Mouse (Mus musculus): Measurements from ENCODE around the gene AI481877. TPM values are rescaled to one million over a fixed set of nuclear protein-coding genes. Genes with fewer than 3 reads are reported as not detected.

Gene AI481877
- polyA plus RNA-seq, 1 experiment from 2014 or later: not detected

DNA sequence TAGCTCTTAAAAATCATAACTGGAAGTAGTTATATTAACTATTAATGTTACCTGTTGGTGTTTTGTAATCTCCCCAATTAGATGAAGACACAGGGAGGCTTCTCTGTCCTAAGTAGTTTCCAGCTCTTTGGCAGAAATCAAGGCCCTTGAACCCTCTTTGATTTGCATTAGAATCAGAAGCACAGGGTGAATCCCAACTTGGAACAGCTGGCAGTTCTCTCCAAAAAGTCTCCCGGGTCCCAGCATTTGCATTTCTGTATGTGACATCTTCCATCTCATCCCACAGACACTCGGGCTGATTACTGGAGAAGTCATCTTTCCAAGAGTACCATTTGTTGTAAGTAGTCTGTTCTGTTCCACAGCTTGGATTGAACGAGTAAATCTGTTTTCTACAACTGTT is 91.6 kb downstream of the AI481877 start:
- Histone ChIP-seq H3K4me2 (no peak overlapping the region), H3K4me1 (no peaks in the 10 kb centered on the region), H3K9me3 (peaks cover 4% of the 10 kb centered on the region; the same call in 1 of the 2 replicates), H3K27ac (replicated peaks) (no peak overlapping the region), H3K36me3 (0 out of 2 replicates have a peak, but pooled peaks cover 4% of the 10 kb centered on the region), H3K27me3 (replicated peaks) (no peaks in the 10 kb centered on the region), H3K9ac (no peak overlapping the region), H3K4me3 (no peak overlapping the region)
- no peak for ATAC-seq (ENCODE audit: extremely low read depth, insufficient number of reproducible peaks, low FRiP score, low TSS enrichment)
- 39% methylated on average over 3 of the region's 3 CpGs for WGBS

DNA sequence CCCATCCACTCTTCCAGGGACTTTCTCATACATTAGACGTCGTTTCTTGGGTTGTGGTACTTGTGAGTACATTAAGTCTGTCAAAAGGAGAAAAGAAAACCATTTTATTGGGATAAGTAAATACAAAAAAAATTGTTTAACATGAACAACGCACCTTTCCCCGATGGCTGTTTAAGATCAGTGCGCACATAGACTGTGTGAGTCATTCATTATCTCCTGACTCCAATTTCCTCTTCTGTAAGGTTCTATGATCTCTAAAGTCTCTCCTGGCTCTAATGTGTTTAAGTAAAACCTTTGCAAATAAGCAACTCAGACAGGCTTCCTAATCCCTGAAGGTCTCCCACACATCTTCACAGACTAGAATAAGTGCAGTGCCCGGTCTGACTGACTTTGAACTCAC is 94.9 kb downstream of the AI481877 start:
- no peak overlapping the region for H3K4me3 ChIP-seq
- no peak overlapping the region for H3K4me2 ChIP-seq
- H3K4me1 ChIP-seq: no peaks in the 10 kb centered on the region
- no peaks in the 10 kb centered on the region for H3K27me3 ChIP-seq (replicated peaks)
- no peaks in the 10 kb centered on the region for H3K9me3 ChIP-seq
- ATAC-seq (ENCODE audit: extremely low read depth, insufficient number of reproducible peaks, low FRiP score, low TSS enrichment): no peak
- H3K9ac ChIP-seq: no peak overlapping the region
- peaks cover 14% of the 10 kb centered on the region for H3K36me3 ChIP-seq
- WGBS: 76% methylated on average over 6 of the region's 6 CpGs
- H3K27ac ChIP-seq (replicated peaks): no peak overlapping the region

DNA sequence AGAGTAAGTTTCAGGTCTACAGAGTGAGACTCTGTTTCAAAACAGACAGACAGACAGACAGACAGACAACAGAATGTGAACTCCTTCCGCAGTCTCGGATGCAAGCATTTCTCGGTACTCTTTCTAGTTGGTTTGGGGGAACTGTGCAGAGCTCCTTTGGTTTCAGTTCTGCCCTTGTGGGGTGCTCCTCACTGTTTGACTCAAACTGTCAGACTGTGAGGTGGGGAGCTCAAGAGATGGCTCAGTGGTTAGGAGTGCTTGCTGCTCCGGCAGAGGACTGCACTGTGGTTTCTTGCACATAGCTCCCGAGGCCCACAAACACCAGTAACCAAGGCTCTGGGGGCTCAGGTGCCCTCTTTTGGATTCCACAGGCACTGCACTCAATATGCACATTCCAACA is 95.7 kb downstream of the AI481877 start:
- H3K9ac ChIP-seq: no peak overlapping the region
- H3K4me2 ChIP-seq: no peak overlapping the region
- H3K4me3 ChIP-seq: no peak overlapping the region
- ATAC-seq (ENCODE audit: extremely low read depth, insufficient number of reproducible peaks, low FRiP score, low TSS enrichment): no peak
- 92% methylated on average over 5 of the region's 5 CpGs for WGBS
- H3K9me3 ChIP-seq: no peaks in the 10 kb centered on the region
- H3K27me3 ChIP-seq (replicated peaks): no peaks in the 10 kb centered on the region
- no peak overlapping the region for H3K27ac ChIP-seq (replicated peaks)
- peaks cover 14% of the 10 kb centered on the region for H3K36me3 ChIP-seq
- H3K4me1 ChIP-seq: no peaks in the 10 kb centered on the region

DNA sequence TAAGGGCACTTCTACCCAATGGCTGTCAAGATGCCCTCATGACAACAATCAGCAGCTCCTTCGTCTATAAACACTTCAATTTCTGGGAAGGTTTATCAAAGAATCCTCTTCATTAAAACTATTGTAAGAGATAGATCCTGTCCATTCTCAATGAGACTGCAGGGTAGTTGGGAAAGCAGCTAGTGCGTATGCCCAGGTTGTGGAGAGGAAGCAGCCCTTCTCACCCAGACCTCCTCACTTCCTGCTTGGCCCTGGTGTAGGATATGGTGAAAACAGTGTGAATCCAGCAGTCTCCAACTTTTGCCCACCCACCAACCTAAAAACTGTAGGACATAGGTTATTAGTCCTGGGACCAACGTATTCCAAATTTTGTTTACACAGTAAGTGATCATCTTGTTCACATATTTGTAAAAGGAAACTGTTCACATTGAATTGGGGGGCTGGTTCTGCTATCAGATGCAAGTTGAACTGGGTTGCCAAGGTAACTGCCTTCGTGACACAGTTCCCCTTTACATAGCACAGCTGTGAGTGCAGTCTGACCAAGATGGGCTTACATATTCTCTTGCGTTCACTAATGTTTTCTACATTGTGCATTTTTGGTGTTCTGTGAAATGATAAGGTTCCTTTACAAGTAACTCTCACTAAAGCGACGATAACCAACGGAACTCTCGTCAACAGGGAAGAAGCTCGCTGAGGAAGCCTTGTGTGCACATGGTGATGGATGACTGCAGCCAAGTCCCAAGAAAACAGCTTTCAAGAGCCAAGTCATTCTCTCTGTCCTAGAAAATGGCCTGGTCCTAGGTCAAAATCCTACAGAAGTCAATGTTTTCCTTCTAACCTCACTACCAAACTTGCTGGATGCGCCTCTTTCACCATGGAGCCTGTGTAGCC is 98.1 kb downstream of the AI481877 start:
- no peaks in the 10 kb centered on the region for H3K27me3 ChIP-seq (replicated peaks)
- peaks cover 14% of the 10 kb centered on the region for H3K36me3 ChIP-seq
- H3K4me2 ChIP-seq: no peak overlapping the region
- H3K4me1 ChIP-seq: peaks cover 8% of the 10 kb centered on the region
- no peak overlapping the region for H3K27ac ChIP-seq (replicated peaks)
- H3K9me3 ChIP-seq: no peaks in the 10 kb centered on the region
- no peak overlapping the region for H3K9ac ChIP-seq
- H3K4me3 ChIP-seq: no peak overlapping the region
- 77% methylated on average over 11 of the region's 11 CpGs for WGBS
- no peak for ATAC-seq (ENCODE audit: extremely low read depth, insufficient number of reproducible peaks, low FRiP score, low TSS enrichment)

DNA sequence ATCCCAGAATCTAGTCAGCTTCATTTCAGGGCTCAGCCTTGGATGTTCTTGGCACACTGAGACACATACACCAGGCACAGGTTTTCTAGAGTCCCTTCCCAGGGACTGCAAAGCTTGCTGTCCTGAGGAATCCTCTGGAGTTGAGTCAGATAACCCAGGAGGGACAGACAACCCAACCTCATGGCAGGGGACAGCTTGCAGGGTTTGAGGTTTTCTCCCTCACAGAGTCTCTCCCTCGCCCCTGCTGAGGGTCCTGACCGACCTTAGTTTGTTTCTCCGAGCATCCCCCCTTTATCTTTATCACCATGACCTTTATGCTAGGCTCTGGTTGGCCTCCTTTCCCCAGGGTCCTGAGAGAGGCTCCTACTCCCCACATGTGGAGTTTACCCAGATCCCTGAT is 101.3 kb downstream of the AI481877 start:
- WGBS: 64% methylated on average over 3 of the region's 3 CpGs
- H3K9me3 ChIP-seq: no peaks in the 10 kb centered on the region
- no peaks in the 10 kb centered on the region for H3K27me3 ChIP-seq (replicated peaks)
- no peak overlapping the region for H3K27ac ChIP-seq (replicated peaks)
- H3K4me3 ChIP-seq: no peak overlapping the region
- H3K4me2 ChIP-seq: no peak overlapping the region
- H3K9ac ChIP-seq: no peak overlapping the region
- H3K4me1 ChIP-seq: peaks cover 11% of the 10 kb centered on the region
- peaks cover 10% of the 10 kb centered on the region for H3K36me3 ChIP-seq
- no peak for ATAC-seq (ENCODE audit: extremely low read depth, insufficient number of reproducible peaks, low FRiP score, low TSS enrichment)

DNA sequence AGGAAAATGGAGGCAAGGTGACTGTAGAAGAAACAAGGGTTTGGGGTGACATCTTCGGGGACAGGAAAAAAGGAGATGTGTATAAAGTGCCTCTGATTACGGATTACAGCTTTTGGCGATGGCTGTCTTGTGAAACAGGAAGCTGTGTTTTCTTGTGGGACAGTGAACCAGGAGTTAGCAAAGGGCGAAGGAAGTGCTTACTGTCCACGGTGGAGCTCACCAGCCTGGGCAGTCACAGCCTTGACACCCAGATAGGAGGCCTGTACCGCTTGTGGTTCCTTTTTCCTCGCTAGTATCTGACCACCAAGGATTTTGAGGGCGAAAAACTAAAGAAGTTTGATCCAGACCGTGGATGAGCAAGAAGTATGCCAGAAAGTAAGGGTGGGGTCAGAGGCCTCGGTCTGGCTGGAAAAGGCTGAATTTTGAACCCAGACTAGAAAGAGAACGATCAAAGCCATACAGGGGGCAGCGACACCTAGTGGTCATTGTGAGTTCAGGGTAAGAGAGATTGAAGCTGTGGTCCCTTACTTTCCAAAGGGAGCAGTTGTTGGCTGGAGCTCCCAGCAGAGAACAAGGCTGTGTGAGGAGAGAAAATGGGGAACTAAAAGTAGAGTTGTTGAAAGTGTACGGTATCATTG is 102.2 kb downstream of the AI481877 start:
- peaks cover 10% of the 10 kb centered on the region for H3K36me3 ChIP-seq
- peaks cover 11% of the 10 kb centered on the region for H3K4me1 ChIP-seq
- WGBS: 46% methylated on average over 13 of the region's 13 CpGs
- H3K4me2 ChIP-seq: no peak overlapping the region
- no peak overlapping the region for H3K27ac ChIP-seq (replicated peaks)
- no peak overlapping the region for H3K9ac ChIP-seq
- H3K4me3 ChIP-seq: 0 out of 2 replicates have a peak overlapping the region, but pooled peaks have one; percentile 13
- ATAC-seq (ENCODE audit: extremely low read depth, insufficient number of reproducible peaks, low FRiP score, low TSS enrichment): no peak
- H3K27me3 ChIP-seq (replicated peaks): no peaks in the 10 kb centered on the region
- H3K9me3 ChIP-seq: no peaks in the 10 kb centered on the region

DNA sequence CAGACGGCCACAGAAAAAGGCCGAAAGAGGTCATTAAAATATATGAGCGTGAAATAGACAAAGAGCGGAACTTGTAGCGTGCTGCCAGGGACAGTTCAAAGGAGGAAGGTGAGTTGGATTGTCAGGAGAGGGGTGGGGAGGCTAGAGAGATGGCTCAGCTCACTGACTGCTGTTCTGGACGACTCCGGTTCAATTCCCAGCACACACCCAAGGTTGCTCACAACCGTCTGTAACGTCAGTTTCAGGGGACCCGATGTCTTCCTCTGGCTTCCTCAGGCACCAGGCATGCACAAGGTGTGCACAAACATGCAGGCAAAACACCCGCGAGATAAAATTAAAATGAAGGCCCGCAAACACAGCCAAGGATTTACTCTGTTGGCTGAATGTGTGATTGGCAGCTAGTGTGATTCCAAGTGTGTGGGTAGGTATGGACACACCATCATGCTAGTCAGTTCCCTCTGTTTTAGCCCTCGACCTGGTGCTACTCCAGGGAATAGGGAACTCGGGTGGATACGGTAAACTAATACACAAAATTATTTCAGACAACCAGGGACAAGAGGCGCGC is 102.9 kb downstream of the AI481877 start:
- peaks cover 11% of the 10 kb centered on the region for H3K4me1 ChIP-seq
- peak overlapping the region; percentile 83 for H3K4me3 ChIP-seq
- no peak for ATAC-seq (ENCODE audit: extremely low read depth, insufficient number of reproducible peaks, low FRiP score, low TSS enrichment)
- peak overlapping the region; percentile 81 for H3K4me2 ChIP-seq
- no peaks in the 10 kb centered on the region for H3K27me3 ChIP-seq (replicated peaks)
- H3K9me3 ChIP-seq: no peaks in the 10 kb centered on the region
- H3K36me3 ChIP-seq: peaks cover 8% of the 10 kb centered on the region
- peak overlapping the region; percentile 91 for H3K9ac ChIP-seq
- no peak overlapping the region for H3K27ac ChIP-seq (replicated peaks)
- 70% methylated on average over 18 of the region's 18 CpGs for WGBS

DNA sequence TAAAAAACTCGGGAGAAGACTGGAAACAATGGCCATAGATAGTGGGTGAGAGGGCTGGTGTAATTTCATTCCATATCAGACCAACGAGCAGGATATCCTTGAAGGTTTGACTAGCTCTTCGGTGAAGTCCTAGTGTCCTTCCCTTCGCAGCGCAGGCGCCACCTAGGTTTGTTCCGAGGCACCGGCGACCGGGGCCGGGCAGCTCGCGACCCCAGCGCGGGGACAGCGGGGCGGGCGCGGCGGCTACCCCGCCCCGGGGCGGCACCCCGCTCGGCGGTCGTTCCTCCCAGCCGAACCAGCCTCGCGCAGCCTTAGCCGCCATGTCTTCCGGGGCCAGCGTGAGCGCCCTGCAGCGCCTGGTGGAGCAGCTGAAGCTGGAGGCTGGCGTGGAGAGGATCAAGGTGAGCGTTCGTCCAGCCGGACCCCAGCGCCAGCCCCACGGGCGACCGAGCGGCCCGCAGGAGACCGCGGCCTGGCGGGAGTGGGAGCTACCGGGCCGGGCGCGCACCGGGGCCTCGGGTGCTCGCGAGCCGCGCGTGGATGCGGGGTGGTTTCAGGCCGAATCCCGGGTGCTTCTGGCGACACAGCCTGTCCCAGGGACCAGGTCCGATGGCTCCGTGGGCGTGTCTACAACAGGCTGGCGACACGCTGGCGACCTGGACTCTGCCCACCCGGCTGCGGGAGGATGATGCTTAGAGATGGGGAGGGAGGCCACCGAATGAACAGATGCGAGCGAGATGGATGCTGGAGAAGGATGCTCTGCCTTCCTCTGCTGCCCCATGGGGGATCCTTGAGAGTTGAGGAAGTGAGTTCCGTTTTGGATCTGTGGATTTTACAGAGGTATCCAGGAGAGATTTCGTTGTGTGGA is 103.6 kb downstream of the AI481877 start, which contains the start of gene Gng10:
Gng10 (plus strand) TSS at position 171 of the 868 bp plus-strand sequence.
- H3K4me2 ChIP-seq: peak within 1 kb of the TSS; percentile 81
- H3K27me3 ChIP-seq (replicated peaks): no peaks in the 10 kb centered on the region
- H3K4me1 ChIP-seq: peaks cover 11% of the 10 kb centered on the region
- H3K36me3 ChIP-seq: peaks cover under 1% of the 10 kb centered on the region; the same call in 1 of the 2 replicates
- 0 out of 2 replicates have a peak, but pooled peaks have one; percentile 19 for ATAC-seq (ENCODE audit: extremely low read depth, insufficient number of reproducible peaks, low FRiP score, low TSS enrichment)
- H3K9ac ChIP-seq: peak within 1 kb of the TSS; percentile 91
- H3K4me3 ChIP-seq: peak within 1 kb of the TSS; percentile 83
- 11% methylated on average over 70 of the region's 76 CpGs for WGBS
- no peaks in the 10 kb centered on the region for H3K9me3 ChIP-seq
- peak within 1 kb of the TSS; percentile 53; the same call in 1 of the 2 replicates for H3K27ac ChIP-seq (replicated peaks)

DNA sequence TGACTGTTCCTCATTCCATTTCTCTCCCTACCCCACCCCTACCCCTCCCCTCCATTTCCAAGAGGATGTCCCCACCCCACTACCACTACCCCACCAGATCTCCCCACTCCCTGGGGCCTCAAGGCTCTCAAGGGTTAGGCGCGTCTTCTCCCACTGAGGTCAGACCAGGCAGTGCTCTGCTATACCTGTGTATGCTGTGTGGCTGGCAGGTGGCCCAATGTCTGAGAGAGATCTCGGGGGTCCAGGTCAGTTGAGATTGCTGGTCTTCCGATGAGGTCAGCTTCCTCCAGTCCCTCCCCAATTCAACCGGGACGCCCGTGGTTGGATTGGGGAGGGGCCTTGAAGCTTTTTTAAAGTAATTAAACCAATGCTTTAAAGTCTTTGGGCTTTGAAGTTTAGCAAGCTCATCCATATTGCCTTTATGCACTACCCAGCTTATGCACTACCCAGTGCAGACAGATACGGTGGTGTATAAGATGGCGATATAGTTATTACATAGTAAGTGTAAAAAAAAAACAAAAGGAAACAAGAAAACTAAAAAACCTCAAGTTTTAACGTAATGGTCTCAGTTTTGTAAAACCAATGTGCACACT is 104.4 kb downstream of the AI481877 start:
- Histone ChIP-seq H3K27me3 (replicated peaks) (no peaks in the 10 kb centered on the region), H3K4me3 (peak overlapping the region; percentile 83), H3K27ac (replicated peaks) (no peak overlapping the region), H3K9ac (peak overlapping the region; percentile 91), H3K4me2 (peak overlapping the region; percentile 81), H3K9me3 (no peaks in the 10 kb centered on the region), H3K4me1 (peaks cover 11% of the 10 kb centered on the region), H3K36me3 (peaks cover under 1% of the 10 kb centered on the region; the same call in 1 of the 2 replicates)
- whole genome bisulfite sequencing: 84% methylated on average over 10 of the region's 10 CpGs
- ATAC-seq (ENCODE audit: extremely low read depth, insufficient number of reproducible peaks, low FRiP score, low TSS enrichment): no peak

DNA sequence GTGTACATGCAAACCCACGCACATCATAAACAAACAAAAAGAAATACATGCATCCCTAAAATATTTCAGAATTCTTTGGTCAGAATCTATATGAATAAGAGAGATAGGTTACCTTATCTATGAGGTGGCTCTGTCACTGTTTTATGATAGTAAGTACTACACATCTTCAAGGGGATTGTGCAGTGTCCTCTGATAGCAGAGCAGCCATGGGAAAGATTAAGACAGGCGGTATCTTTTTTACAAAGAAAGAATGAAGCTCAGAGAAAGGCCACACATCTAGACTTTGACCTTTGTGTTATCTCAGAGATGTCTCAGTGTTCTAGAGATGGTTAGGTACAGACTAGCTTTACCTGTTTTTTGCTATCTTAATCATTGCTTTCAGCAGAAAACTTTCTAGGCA is 121.9 kb downstream of the AI481877 start:
- no peaks in the 10 kb centered on the region for H3K4me1 ChIP-seq
- H3K4me2 ChIP-seq: no peak overlapping the region
- H3K9ac ChIP-seq: no peak overlapping the region
- H3K4me3 ChIP-seq: no peak overlapping the region
- WGBS: 79% methylated on average over 2 of the region's 2 CpGs
- H3K9me3 ChIP-seq: no peaks in the 10 kb centered on the region
- H3K27me3 ChIP-seq (replicated peaks): no peaks in the 10 kb centered on the region
- no peak overlapping the region for H3K27ac ChIP-seq (replicated peaks)
- no peak for ATAC-seq (ENCODE audit: extremely low read depth, insufficient number of reproducible peaks, low FRiP score, low TSS enrichment)
- peaks cover 42% of the 10 kb centered on the region for H3K36me3 ChIP-seq

All from heart, embryonic 13.5 days (tissue).